Mouse (Mus musculus): ENCODE data around the gene Marf1. TPM values are rescaled to one million over a fixed set of nuclear protein-coding genes. Genes with fewer than 3 reads are reported as not detected.

The Marf1 gene
- total RNA-seq (2023): 10 to 100 TPM; 45.4 to 49.5 TPM

GRCm38 (mm10) chr16:14162988-14163416 is at the start of gene Marf1, which contains the start of gene Nde1:
TSS of gene Marf1 (minus strand) at chr16:14163351.
TSS of gene Nde1 (plus strand) at chr16:14163275.

Other genes with a start within 250 kb of the Marf1 start
- not detected for gene 2900011O08Rik, start 176.7 kb downstream of the Marf1 start, total RNA-seq (2023)
- under 1 TPM in 1 of 2 experiments, not detected in 1; 0.24 TPM for gene Ifitm7, start 176.5 kb downstream of the Marf1 start, total RNA-seq (2023)
- 10 to 100 TPM; 45.9 to 46.6 TPM for gene Nde1, start 76 bp downstream of the Marf1 start, total RNA-seq (2023)
- gene Myh11, start 128.0 kb upstream of the Marf1 start, total RNA-seq (2023): not detected
- 10 to 100 TPM; 34.0 to 36.2 TPM for gene Fopnl, start 154.1 kb upstream of the Marf1 start, total RNA-seq (2023)
- gene Abcc1, start 198.2 kb upstream of the Marf1 start, total RNA-seq (2023): 10 to 100 TPM; 14.9 to 20.6 TPM

All from neutrophil, adult 83 days (primary cell).